Mouse (Mus musculus): Measurements from ENCODE around the gene Golt1a. TPM values are rescaled to one million over a fixed set of nuclear protein-coding genes. Genes with fewer than 3 reads are reported as not detected.
A peak's percentile ranks its signal among the peaks of the same experiment; 100 is the strongest.

Gene Golt1a
- total RNA-seq, 2 experiments from 2014 or later = not detected

GRCm38 (mm10) chr1:133347226-133347625, 37.6 kb downstream of the Golt1a start:
- no peak for DNase-seq (ENCODE audit: low spot score in 2 of 2)

- DNase-seq (ENCODE audit: low spot score in 2 of 2) = no peak
These were observed 38.3 kb downstream of the Golt1a start for GRCm38 (mm10) chr1:133347693-133348520.

GRCm38 (mm10) chr1:133350210-133350609, 40.6 kb downstream of the Golt1a start, which contains the start of gene Ren1:
TSS of gene Ren1 (plus strand) at chr1:133350510.
- DNase-seq (ENCODE audit: low spot score in 2 of 2) = no peak

- no peak for DNase-seq (ENCODE audit: low spot score in 2 of 2)
These were observed 42.2 kb downstream of the Golt1a start for GRCm38 (mm10) chr1:133351762-133352161.

GRCm38 (mm10) chr1:133353371-133353809, 43.8 kb downstream of the Golt1a start:
- peak; percentile 89 for DNase-seq (ENCODE audit: low spot score in 2 of 2)

- DNase-seq (ENCODE audit: low spot score in 2 of 2) = no peak
These were observed 45.9 kb downstream of the Golt1a start for GRCm38 (mm10) chr1:133355469-133355868.

GRCm38 (mm10) chr1:133355912-133356311, 46.3 kb downstream of the Golt1a start:
- DNase-seq (ENCODE audit: low spot score in 2 of 2) = no peak

- DNase-seq (ENCODE audit: low spot score in 2 of 2) = no peak
These were observed 46.7 kb downstream of the Golt1a start for GRCm38 (mm10) chr1:133356330-133356729.

GRCm38 (mm10) chr1:133361006-133361405, 51.4 kb downstream of the Golt1a start:
- DNase-seq (ENCODE audit: low spot score in 2 of 2) = no peak

GRCm38 (mm10) chr1:133362103-133362502, 52.5 kb downstream of the Golt1a start:
- no peak for DNase-seq (ENCODE audit: low spot score in 2 of 2)

GRCm38 (mm10) chr1:133363276-133364021, 53.8 kb downstream of the Golt1a start, which contains the start of gene Etnk2:
TSS of gene Etnk2 (plus strand) at chr1:133363572.
- DNase-seq (ENCODE audit: low spot score in 2 of 2) = peak; percentile 68

- no peak for DNase-seq (ENCODE audit: low spot score in 2 of 2)
These were observed 54.5 kb downstream of the Golt1a start for GRCm38 (mm10) chr1:133364022-133364630.

GRCm38 (mm10) chr1:133364890-133365289, 55.3 kb downstream of the Golt1a start:
- no peak for DNase-seq (ENCODE audit: low spot score in 2 of 2)

- DNase-seq (ENCODE audit: low spot score in 2 of 2) = no peak
These were observed 57.5 kb downstream of the Golt1a start for GRCm38 (mm10) chr1:133366951-133367605.

GRCm38 (mm10) chr1:133367606-133368488, 58.2 kb downstream of the Golt1a start:
- DNase-seq (ENCODE audit: low spot score in 2 of 2) = no peak

- DNase-seq (ENCODE audit: low spot score in 2 of 2) = no peak
These were observed 59.0 kb downstream of the Golt1a start for GRCm38 (mm10) chr1:133368644-133369043.

- no peak for DNase-seq (ENCODE audit: low spot score in 2 of 2)
These were observed 60.8 kb downstream of the Golt1a start for GRCm38 (mm10) chr1:133370352-133370751.

GRCm38 (mm10) chr1:133371431-133371830, 61.8 kb downstream of the Golt1a start:
- DNase-seq (ENCODE audit: low spot score in 2 of 2) = no peak

- DNase-seq (ENCODE audit: low spot score in 2 of 2) = no peak
These were observed 62.5 kb downstream of the Golt1a start for GRCm38 (mm10) chr1:133372113-133372512.

All from layer of hippocampus, postnatal 14 days (tissue).